Mouse (Mus musculus) myocyte (in vitro differentiated cells): ENCODE measurements around the gene Caskin2.

Source experiments
- CEBPB ChIP-seq: IDR thresholded peaks from 2 replicates; pipeline ENCODE4 v1.6.1; 2011; ENCODE audit warnings: mild to moderate bottlenecking, moderate library complexity; ENCODE audit not compliant: poor library complexity, insufficient read depth, severe bottlenecking
- POLR2A ChIP-seq: IDR thresholded peaks from one replicate; pipeline ENCODE4 v1.6.1; 2011; ENCODE audit warnings: low read depth, mild to moderate bottlenecking, control low read depth, moderate library complexity; ENCODE audit not compliant: insufficient read length
- TCF12 ChIP-seq: IDR thresholded peaks from one replicate; pipeline ENCODE4 v1.6.1; 2011; ENCODE audit warnings: mild to moderate bottlenecking, control low read depth; ENCODE audit not compliant: poor library complexity, insufficient read depth, severe bottlenecking
- USF1 ChIP-seq: IDR thresholded peaks from one replicate; pipeline ENCODE4 v1.6.1; 2011; ENCODE audit warnings: low read depth, mild to moderate bottlenecking, control low read depth, moderate library complexity

- TF ChIP-seq CEBPB (no peak), TCF12 (peak; percentile 10), POLR2A (no peak), USF1 (no peak)
These were observed 662 bp downstream of the Caskin2 start for GRCm38 (mm10) chr11:115812533-115813420.
